Mouse (Mus musculus) lung, postnatal 0 days (tissue): ENCODE measurements at regions not wholly inside any gene's neighbourhood (a gene's known extent, or its start where the extent isn't known, plus 50 kb on each side); places are given as distances from the start of the nearest gene placed in this dataset.

Experiments used
- CTCF ChIP-seq: IDR thresholded peaks from 2 replicates; pipeline ENCODE4 v1.5.1; 2016; ENCODE audit warnings: antibody characterized with exemption, mild to moderate bottlenecking
- EP300 ChIP-seq: IDR thresholded peaks from 2 replicates; pipeline ENCODE4 v1.6.1; 2016; ENCODE audit warnings: antibody characterized with exemption, mild to moderate bottlenecking, control low read depth

GRCm38 (mm10) chr15:7750441-7750840, 60.2 kb upstream of the Gdnf start:
- TF ChIP-seq CTCF (no peak), EP300 (no peak)
